Mouse (Mus musculus): Measurements from ENCODE around the gene Fgfr2. TPM values are rescaled to one million over a fixed set of nuclear protein-coding genes. Genes with fewer than 3 reads are reported as not detected.

Fgfr2 gene
- total RNA-seq, 1 experiment from 2014 or later, result not detected

GRCm38 (mm10) chr7:130637811-130638210 lies 2485.3 kb downstream of the Fgfr2 start:
- no peak for ATAC-seq (replicated peaks in 1 of 2; ENCODE audit: insufficient read depth in 1 of 2, low FRiP score in 2 of 2, low TSS enrichment in 1 of 2, low read depth in 1 of 2, poor library complexity in 2 of 2, severe bottlenecking in 2 of 2)

GRCm38 (mm10) chr7:130636902-130637301 lies 2486.2 kb downstream of the Fgfr2 start:
- ATAC-seq (replicated peaks in 1 of 2; ENCODE audit: insufficient read depth in 1 of 2, low FRiP score in 2 of 2, low TSS enrichment in 1 of 2, low read depth in 1 of 2, poor library complexity in 2 of 2, severe bottlenecking in 2 of 2), result no peak

GRCm38 (mm10) chr7:130636274-130636673 lies 2486.9 kb downstream of the Fgfr2 start:
- ATAC-seq (replicated peaks in 1 of 2; ENCODE audit: insufficient read depth in 1 of 2, low FRiP score in 2 of 2, low TSS enrichment in 1 of 2, low read depth in 1 of 2, poor library complexity in 2 of 2, severe bottlenecking in 2 of 2), result peak in 1 of 2 experiments; percentile 43; a peak in 2 of 4 replicates

- no peak for ATAC-seq (replicated peaks in 1 of 2; ENCODE audit: insufficient read depth in 1 of 2, low FRiP score in 2 of 2, low TSS enrichment in 1 of 2, low read depth in 1 of 2, poor library complexity in 2 of 2, severe bottlenecking in 2 of 2)
These were observed 2487.9 kb downstream of the Fgfr2 start for GRCm38 (mm10) chr7:130635212-130635611.

GRCm38 (mm10) chr7:130634259-130634871 lies 2488.8 kb downstream of the Fgfr2 start:
- no peak for ATAC-seq (replicated peaks in 1 of 2; ENCODE audit: insufficient read depth in 1 of 2, low FRiP score in 2 of 2, low TSS enrichment in 1 of 2, low read depth in 1 of 2, poor library complexity in 2 of 2, severe bottlenecking in 2 of 2)

- ATAC-seq (replicated peaks in 1 of 2; ENCODE audit: insufficient read depth in 1 of 2, low FRiP score in 2 of 2, low TSS enrichment in 1 of 2, low read depth in 1 of 2, poor library complexity in 2 of 2, severe bottlenecking in 2 of 2), result no peak
These were observed 2490.8 kb downstream of the Fgfr2 start for GRCm38 (mm10) chr7:130632379-130632732.

GRCm38 (mm10) chr7:130631553-130632378 lies 2491.4 kb downstream of the Fgfr2 start:
- ATAC-seq (replicated peaks in 1 of 2; ENCODE audit: insufficient read depth in 1 of 2, low FRiP score in 2 of 2, low TSS enrichment in 1 of 2, low read depth in 1 of 2, poor library complexity in 2 of 2, severe bottlenecking in 2 of 2), result peak; percentile 66 to 74

GRCm38 (mm10) chr7:130630956-130631355 lies 2492.2 kb downstream of the Fgfr2 start:
- no peak for ATAC-seq (replicated peaks in 1 of 2; ENCODE audit: insufficient read depth in 1 of 2, low FRiP score in 2 of 2, low TSS enrichment in 1 of 2, low read depth in 1 of 2, poor library complexity in 2 of 2, severe bottlenecking in 2 of 2)

- no peak for ATAC-seq (replicated peaks in 1 of 2; ENCODE audit: insufficient read depth in 1 of 2, low FRiP score in 2 of 2, low TSS enrichment in 1 of 2, low read depth in 1 of 2, poor library complexity in 2 of 2, severe bottlenecking in 2 of 2)
These were observed 2493.2 kb downstream of the Fgfr2 start for GRCm38 (mm10) chr7:130629999-130630398.

GRCm38 (mm10) chr7:130628601-130629000 lies 2494.5 kb downstream of the Fgfr2 start:
- no peak for ATAC-seq (replicated peaks in 1 of 2; ENCODE audit: insufficient read depth in 1 of 2, low FRiP score in 2 of 2, low TSS enrichment in 1 of 2, low read depth in 1 of 2, poor library complexity in 2 of 2, severe bottlenecking in 2 of 2)

- peak in 1 of 2 experiments; percentile 25; a peak in 1 of 4 replicates for ATAC-seq (replicated peaks in 1 of 2; ENCODE audit: insufficient read depth in 1 of 2, low FRiP score in 2 of 2, low TSS enrichment in 1 of 2, low read depth in 1 of 2, poor library complexity in 2 of 2, severe bottlenecking in 2 of 2)
These were observed 2497.8 kb downstream of the Fgfr2 start for GRCm38 (mm10) chr7:130625361-130625760.

GRCm38 (mm10) chr7:130624299-130624698 lies 2498.9 kb downstream of the Fgfr2 start:
- no peak for ATAC-seq (replicated peaks in 1 of 2; ENCODE audit: insufficient read depth in 1 of 2, low FRiP score in 2 of 2, low TSS enrichment in 1 of 2, low read depth in 1 of 2, poor library complexity in 2 of 2, severe bottlenecking in 2 of 2)

- ATAC-seq (replicated peaks in 1 of 2; ENCODE audit: insufficient read depth in 1 of 2, low FRiP score in 2 of 2, low TSS enrichment in 1 of 2, low read depth in 1 of 2, poor library complexity in 2 of 2, severe bottlenecking in 2 of 2), result no peak
These were observed 2500.8 kb downstream of the Fgfr2 start for GRCm38 (mm10) chr7:130622359-130622758.

- ATAC-seq (replicated peaks in 1 of 2; ENCODE audit: insufficient read depth in 1 of 2, low FRiP score in 2 of 2, low TSS enrichment in 1 of 2, low read depth in 1 of 2, poor library complexity in 2 of 2, severe bottlenecking in 2 of 2), result no peak
These were observed 2501.2 kb downstream of the Fgfr2 start for GRCm38 (mm10) chr7:130621953-130622352.

- ATAC-seq (replicated peaks in 1 of 2; ENCODE audit: insufficient read depth in 1 of 2, low FRiP score in 2 of 2, low TSS enrichment in 1 of 2, low read depth in 1 of 2, poor library complexity in 2 of 2, severe bottlenecking in 2 of 2), result no peak
These were observed 2502.1 kb downstream of the Fgfr2 start for GRCm38 (mm10) chr7:130621068-130621467.

GRCm38 (mm10) chr7:130617591-130617990 lies 2505.6 kb downstream of the Fgfr2 start:
- ATAC-seq (replicated peaks in 1 of 2; ENCODE audit: insufficient read depth in 1 of 2, low FRiP score in 2 of 2, low TSS enrichment in 1 of 2, low read depth in 1 of 2, poor library complexity in 2 of 2, severe bottlenecking in 2 of 2), result no peak

- no peak for ATAC-seq (replicated peaks in 1 of 2; ENCODE audit: insufficient read depth in 1 of 2, low FRiP score in 2 of 2, low TSS enrichment in 1 of 2, low read depth in 1 of 2, poor library complexity in 2 of 2, severe bottlenecking in 2 of 2)
These were observed 2509.2 kb downstream of the Fgfr2 start for GRCm38 (mm10) chr7:130613973-130614372.

- no peak for ATAC-seq (replicated peaks in 1 of 2; ENCODE audit: insufficient read depth in 1 of 2, low FRiP score in 2 of 2, low TSS enrichment in 1 of 2, low read depth in 1 of 2, poor library complexity in 2 of 2, severe bottlenecking in 2 of 2)
These were observed 2516.2 kb downstream of the Fgfr2 start for GRCm38 (mm10) chr7:130606958-130607357.

- ATAC-seq (replicated peaks in 1 of 2; ENCODE audit: insufficient read depth in 1 of 2, low FRiP score in 2 of 2, low TSS enrichment in 1 of 2, low read depth in 1 of 2, poor library complexity in 2 of 2, severe bottlenecking in 2 of 2), result peak; percentile 76 to 80
These were observed 2518.0 kb downstream of the Fgfr2 start for GRCm38 (mm10) chr7:130605111-130605510.

Data from hematopoietic stem cell, adult 5-6 weeks (primary cell).